Mouse (Mus musculus) adrenal gland, postnatal 25 days (tissue): ENCODE data around the gene Nipsnap1. TPM values are rescaled to one million over a fixed set of nuclear protein-coding genes. Genes with fewer than 3 reads are reported as not detected.

Experiments used
- DNase-seq: peaks from one replicate; pipeline ENCODE4 v3.0.0; 2021; ENCODE audit warnings: mixed read lengths
- microRNA-seq, 2 experiments: library from miRNA; unstranded; fragments of <30 nt; microRNA quantifications; one replicate each; pipeline ENCODE4 v1.2.0; 2021
- total RNA-seq: library from RNA; stranded (reverse); gene quantifications from 2 replicates; pipeline ENCODE4 v1.2.3, GENCODE M21; 2021

Gene Nipsnap1
- total RNA-seq, 1 experiment from 2014 or later, result 29.2 TPM

DNA sequence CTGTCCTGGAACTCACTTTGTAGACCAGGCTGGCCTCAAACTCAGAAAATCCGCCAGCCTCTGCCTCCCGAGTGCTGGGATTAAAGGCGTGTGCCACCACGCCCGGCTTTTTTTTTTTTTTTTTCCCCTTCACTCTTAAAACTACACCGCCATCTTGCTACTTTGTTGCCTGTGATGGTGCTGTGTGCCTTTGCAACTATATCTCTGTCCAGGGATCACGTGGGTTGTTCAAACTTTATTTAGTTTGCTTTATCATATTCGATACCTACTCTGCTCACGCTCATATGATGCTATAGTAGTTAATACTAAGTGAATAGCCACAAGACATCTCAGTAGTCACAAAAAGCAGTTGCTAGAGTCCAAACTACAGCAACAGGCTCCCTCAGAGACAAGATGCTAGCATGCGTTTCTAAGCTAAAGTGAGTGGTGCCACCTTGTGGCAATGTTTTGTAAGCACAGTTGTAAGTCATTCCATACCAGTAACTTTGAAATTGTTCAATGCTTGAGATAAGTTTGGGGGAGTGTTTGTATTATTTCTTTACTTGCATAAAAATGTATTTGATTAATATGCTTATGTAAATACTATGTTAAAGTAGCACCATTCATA, 8.0 kb upstream of the Nipsnap1 start:
- peak; percentile 53 for DNase-seq

DNA sequence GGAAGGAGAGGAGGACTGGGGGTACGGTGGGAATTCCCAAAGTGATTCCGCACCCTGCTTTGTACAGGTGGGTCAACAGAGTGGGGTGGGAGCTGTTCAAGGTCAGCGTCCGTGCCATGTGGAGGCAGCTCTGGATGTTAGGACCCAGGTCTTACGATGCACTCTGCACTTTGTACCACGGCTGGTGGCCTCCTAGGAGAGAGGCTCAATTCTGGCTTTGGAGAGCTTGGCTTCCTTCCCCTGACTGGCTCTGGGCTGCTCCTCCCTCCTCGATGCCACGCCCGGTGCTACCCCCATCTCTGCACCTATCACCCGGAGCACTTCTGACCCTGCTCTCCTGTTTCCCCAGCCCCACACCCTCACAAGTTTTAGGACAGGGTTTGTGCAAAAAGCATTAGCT, 800 bp downstream of the Nipsnap1 start:
- no peak for DNase-seq

DNA sequence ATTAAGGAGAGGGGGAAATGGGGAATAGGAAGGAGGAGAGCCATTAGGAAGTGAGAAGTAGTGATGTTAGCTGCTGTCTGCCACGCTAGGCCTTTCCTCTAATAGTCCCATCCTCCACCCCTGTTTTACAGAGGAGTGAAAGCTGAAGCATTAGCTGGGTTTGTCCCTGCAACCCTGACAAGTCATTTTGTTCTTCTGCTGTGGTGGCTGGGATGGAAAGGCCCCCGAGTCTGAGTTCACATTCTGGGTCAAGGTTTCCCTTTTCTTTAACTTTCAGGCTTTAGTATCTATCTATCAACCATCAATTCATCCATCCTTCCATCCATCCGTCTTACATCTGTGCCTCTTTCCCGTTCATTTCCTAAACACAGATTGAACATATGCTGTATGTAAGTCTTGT, 7.3 kb downstream of the Nipsnap1 start:
- no peak for DNase-seq

DNA sequence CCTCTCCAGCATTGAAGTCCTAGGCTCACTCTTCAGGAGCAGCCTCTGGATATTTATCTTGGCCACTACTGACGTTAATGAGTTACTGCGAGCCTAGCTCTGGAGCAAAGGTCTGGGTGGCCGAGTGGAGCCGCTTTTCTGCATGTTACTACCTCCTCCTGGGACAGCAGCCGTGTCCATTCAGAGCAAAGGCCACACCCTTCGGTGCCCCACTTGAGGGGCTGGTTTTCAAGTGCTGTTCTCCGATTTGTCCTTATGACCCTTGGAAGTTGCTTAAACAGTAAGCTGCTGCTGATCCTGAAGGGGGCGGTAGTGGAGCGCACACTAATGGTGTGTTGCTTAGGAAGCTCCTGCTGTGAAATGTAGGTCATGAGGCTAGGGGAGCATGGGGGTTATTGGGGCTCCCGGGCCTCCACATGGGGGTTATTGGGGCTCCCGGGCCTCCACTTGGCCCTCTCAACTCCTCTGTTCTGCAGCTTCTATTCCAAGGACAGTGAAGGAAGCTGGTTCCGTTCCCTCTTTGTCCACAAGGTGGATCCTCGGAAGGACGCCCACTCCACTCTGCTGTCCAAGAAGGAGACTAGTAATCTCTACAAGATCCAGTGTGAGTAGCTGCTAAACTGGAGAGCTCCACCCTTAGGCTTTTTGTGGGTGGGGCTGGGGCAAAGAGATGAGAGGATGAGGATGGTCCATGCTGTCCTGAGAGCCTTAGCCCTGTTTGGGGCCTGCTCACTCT, 9.3 kb downstream of the Nipsnap1 start:
- DNase-seq, result peak; percentile 15

DNA sequence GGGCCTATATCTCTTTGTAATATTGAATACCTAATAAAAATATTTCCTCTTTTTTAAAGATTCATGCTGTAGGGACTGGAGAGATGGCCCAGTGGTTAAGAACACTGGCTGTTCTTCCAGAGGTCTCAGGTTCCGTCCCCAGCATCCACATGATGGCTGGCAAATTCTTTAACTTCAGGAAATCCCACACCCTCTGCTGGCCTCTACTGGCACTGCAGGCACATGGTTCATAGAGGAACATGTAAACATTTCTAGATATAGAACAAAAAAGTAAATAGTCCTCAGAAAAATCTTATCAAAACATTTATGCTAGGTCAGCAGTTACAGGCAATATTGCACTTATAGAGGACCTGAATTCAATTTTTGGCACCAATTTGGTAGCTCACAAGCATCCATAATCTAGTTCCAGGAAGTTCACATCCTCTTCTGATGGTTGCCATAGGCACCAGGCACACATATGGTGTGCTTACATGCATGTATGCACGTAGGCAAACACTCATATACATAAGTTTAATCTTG, 11.7 kb downstream of the Nipsnap1 start:
- DNase-seq, result peak; percentile 56

DNA sequence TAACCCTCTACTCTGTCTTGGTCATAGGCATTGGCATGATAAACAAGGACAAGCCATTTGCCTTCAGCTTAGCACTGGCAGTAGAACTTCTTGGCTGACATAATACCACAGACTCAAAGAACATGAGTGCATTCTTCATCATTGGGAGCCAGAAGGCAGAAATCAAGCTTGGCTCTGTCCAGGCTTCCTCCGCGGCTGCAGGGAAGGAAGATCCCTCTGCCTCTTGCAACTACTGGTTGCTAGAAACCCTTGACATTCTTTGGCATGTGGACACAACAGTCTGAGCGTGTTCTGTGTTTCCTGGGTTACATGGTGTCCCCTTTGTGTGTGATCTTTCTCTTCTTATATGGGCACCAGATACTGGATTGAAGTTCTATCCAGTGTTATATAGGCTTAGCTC, 13.2 kb downstream of the Nipsnap1 start:
- DNase-seq, result no peak

DNA sequence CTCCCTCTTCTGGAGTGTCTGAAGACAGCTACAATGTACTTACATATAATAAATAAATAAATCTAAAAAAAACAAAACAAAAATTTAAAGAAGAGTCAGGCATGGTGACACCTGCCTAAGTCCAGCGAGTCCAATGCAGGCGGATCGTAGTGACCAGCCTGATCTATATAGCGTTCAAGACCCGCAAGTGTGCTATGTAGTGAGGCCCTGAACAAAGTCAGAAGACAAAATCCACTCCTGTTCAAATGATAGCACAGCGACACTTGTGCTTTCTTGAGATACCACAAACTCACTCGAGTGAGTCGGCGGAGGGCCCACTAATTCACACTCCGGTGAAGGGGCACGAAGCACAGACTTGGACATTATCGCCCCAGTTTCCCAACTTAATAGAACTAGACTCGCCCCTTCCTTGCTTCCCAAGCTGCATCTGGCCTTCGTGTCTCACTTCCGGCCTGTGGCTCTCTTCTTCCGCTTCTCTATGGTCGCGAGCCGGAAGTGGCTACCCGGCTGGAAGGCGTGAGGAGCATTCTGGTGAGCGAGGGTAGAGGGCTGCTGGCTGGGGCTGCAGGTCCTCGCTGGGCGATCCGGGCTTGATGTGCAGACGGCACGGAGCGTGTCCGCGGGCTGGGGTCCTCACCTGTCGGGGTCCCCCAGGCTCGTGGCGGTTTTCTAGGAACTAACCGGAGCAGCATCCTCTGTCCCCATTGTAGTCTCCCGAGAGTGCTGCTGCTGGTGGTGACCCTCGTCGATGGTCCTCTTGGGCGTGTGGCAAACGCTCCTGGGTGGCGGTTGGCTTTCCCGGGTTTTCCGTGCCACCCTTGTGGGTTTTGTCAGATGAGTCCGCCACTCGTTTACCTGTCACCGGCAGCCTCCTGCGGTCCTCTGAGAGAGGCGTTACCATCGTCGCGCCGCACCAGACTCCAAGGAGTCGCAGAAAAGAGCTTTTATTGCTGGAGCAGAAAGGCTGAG, 21.4 kb downstream of the Nipsnap1 start, which contains the start of gene Thoc5:
Gene Thoc5, plus strand, starts transcription at position 473 of the 969 bp plus-strand sequence.
- peak; percentile 78 for DNase-seq

DNA sequence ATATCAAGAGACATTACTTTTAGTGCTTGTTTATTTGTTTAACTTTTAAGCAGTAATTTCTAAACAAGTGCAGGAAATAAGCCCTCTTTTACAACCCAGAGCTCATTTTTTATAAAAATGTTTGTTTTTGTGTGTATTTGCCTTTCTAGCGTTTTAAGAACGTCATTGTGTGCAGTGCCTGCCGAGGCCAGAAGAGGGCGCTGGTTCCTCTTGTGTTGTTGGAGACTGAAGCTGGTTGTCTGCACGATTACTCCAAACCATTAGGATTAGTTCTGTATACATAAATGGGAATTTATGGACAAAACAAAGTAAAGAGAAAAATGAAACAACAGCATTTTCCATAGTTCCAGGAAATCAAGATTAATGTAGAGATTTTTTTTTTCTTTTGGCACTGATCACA, 26.7 kb downstream of the Nipsnap1 start:
- DNase-seq, result peak; percentile 29

DNA sequence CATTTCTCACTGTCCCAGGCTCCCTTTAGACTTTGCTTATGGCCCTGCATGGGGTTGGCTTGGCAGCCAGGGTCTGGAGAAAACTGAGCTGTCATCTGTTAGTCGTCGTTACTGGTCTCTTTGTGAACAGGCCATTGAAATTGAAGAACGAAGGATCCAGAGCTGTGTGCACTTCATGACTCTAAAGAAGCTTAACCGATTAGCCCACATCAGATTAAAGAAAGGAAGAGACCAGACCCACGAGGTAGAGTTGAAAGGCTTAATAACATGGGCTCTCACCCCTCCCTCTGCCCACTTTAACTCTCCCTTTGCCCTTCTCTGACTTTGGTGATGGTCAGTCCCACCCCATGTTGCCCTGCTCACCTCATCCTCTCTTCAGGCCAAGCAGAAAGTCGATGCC, 28.2 kb downstream of the Nipsnap1 start:
- no peak for DNase-seq

DNA sequence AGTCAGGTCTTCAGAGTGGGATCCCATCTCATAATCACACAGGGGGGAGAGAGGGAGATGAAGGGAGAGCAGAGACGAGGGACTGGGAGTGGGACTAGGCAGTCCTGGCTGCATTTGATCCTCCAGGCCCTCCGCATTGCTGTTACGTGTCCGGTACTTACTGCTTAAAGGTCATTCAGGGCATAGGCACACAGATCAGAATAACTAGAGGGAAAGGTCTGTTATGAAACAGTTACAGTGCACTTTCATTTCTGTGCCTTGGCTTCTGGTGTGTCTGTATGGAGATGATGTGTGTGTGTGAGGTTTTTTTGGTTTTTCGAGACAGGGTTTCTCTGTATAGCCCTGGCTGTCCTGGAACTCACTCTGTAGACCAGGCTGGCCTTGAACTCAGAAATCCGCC, 32.5 kb downstream of the Nipsnap1 start:
- DNase-seq, result no peak

DNA sequence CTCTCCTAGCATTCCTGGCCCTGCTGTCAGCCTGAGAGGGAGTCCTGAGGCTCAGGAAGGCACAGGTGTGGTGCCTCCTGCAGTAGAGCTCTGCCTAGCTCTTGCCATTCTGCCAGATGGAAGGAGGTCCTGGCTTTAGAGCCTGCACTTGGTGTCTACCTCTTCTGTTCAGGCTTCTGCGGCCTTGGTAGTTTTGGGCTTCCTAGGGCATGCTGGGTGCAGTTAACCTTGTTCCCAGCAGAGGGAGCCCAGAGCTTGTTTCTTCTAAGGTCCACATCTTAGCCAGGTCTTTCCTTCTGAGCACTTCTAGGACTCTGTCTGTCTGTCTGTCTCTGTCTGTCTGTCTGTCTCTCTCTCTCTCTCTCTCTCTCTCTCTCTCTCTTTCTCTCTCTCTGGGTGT, 42.3 kb downstream of the Nipsnap1 start:
- peak; percentile 51 for DNase-seq

DNA sequence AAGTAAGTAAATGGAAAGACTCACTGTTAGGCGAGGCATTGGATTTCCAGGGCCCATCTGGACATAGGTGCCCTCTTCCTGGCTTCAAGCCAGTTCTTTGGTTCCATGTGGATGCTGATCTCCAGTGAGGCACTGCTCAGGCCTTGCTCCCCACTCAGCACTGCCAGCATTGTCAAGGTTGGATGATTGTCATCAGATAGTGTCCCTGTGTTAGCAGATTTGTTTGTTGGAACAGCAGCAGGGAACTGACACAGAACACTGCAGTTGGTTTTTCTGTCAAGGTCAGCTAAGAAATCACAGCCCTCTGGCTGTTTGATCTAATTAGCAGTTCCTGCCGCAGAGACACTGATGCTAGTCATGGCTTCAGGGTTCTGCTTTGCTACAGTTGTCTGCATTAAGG, 47.5 kb downstream of the Nipsnap1 start:
- peak; percentile 26 for DNase-seq

DNA sequence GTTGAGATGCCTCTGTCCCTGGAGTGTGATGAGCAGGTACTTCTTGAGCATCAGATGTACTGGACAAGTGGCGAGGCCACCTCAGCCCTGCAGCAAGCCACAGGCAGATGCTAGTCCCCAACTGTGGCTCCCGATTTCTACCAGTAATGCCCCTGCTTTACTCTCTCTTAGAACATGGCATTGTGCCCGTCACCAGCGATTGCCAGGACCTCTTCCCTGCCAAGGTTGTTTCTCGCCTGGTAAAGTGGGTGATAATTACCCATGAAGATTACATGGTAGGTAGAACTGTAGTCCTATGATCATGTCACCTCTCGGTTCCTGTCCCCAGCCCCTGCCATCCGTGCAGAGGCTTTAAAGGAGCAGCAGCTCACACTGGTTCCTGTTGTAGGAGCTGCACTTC, 48.0 kb downstream of the Nipsnap1 start:
- peak; percentile 21 for DNase-seq

DNA sequence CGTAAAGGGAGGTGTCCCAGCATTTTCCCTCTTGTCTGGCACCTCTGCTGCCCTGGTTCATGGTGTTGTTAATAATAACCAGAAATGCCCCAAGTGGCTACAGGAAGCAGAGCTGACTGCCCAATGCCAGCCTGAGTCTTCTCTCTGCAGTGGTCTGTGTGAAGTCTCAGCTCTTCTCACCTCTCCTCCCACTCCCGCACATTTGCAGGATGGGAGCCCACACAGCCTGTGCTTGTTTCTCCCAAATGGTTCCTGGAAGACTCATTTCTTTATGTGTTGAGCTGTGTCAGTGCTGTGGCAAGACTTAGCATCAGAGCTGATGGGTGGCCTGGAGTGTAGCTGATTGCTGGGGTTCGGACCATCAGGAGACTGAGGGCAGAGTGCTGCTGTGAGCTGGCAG, 53.5 kb downstream of the Nipsnap1 start:
- no peak for DNase-seq

DNA sequence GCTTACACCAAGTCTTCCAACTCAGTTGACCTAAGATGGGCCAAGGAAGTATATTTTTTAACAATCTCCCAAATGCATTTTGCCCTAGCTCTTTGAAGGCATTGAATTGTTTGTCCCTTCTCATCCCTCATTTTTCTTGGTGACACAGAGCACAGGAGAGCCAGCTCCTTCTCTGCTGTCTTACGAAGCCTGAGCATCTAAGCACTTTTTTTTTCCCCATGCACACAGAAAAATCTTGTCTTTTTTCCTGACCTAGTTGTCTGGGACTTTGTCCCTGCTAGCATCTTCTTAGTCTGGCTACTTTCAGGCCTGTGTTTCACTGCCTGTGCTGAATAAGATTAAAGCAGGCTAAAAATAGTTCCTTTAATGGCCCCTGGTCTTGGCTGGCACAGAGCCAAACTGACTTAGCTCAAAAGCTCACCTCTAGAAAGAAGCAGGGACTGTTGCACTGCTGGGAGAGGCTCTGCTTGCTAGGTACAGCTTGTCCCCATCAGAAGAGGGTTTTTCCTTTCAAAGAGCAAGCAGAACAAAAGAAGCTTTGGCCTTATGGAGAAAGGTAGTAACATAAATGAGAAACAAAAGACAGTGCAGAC, 57.4 kb downstream of the Nipsnap1 start:
- peak; percentile 60 for DNase-seq

DNA sequence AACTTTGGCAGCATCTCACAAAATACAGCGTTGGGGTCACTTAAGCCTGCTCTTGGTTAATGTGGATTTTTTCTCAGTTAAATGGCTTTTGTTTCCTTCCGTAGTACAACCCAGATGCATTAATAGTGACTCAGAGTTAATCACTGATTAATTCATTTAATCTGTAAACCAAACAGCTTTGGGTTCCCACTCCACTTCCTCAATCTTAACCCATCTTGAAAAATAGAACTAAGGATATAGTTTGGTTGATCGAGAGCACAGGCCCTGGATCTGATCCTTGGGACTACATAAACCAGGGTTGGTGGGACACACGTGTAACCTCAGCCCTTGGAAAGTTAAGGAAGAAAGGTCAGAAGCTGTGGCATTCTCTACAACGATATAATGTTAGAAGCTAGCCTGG, 62.5 kb downstream of the Nipsnap1 start:
- DNase-seq, result no peak

Small RNA genes within 50 kb of the gene (microRNA-seq; reads per million reads assigned to microRNA genes)
- gene Mir6918, result 0 to 0.36 reads per million in 2 experiments

Other genes starting within 250 kb of the Nipsnap1 start
- 47.8 and 48.2 TPM in 2 replicates for gene Ascc2, start 236.2 kb upstream of the Nipsnap1 start, total RNA-seq
- 790 and 849 TPM in 2 replicates for gene Uqcr10, start 169.6 kb upstream of the Nipsnap1 start, total RNA-seq
- gene Zmat5, start 169.3 kb upstream of the Nipsnap1 start, total RNA-seq, result 53.1 and 55.3 TPM in 2 replicates
- gene Cabp7, start 127.2 kb upstream of the Nipsnap1 start, total RNA-seq, result not detected in 2 replicates
- 160 and 207 TPM in 2 replicates for gene Nf2, start 24.4 kb upstream of the Nipsnap1 start, total RNA-seq
- gene Thoc5, start 21.4 kb downstream of the Nipsnap1 start, total RNA-seq, result 33.3 and 36.7 TPM in 2 replicates
- gene Nefh, start 74.1 kb downstream of the Nipsnap1 start, total RNA-seq, result 0.88 and 1.1 TPM in 2 replicates
- gene Ap1b1, start 112.9 kb downstream of the Nipsnap1 start, total RNA-seq, result 59.8 and 68.0 TPM in 2 replicates
- gene Rasl10a, start 184.2 kb downstream of the Nipsnap1 start, total RNA-seq, result 0.39 TPM in 1 of 2 replicates, not detected in the other
- gene Gas2l1, start 191.4 kb downstream of the Nipsnap1 start, total RNA-seq, result 42.4 and 46.1 TPM in 2 replicates
- gene Rhbdd3, start 225.0 kb downstream of the Nipsnap1 start, total RNA-seq, result 18.8 and 27.9 TPM in 2 replicates
- 361 and 374 TPM in 2 replicates for gene Ewsr1, start 225.3 kb downstream of the Nipsnap1 start, total RNA-seq